Comparison of ENCODE assay signal across 25 mouse cellular contexts in the genomic region with DNA sequence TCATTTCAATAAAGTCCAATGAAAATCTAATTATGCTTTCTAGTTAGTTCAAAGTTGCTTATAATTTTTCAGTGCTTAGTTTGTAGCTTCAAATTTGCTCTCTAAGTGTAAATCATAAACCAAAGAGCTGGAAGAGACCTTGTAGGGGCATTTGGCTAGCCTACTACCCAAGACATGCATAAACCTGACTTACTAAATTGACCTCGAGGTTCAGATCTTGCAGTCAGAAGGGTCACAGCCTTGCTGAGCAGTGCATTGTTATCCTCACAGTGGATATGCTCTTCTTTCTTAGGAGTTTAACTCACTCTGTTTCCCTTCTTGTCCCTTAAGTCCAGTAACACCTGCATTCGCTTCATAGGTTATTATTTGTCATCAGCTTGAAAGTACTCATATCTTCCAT.
A peak's percentile ranks its signal among the peaks of the same experiment; 100 is the strongest.
DNase-seq lines count a peak whose midpoint lies in the region; ATAC-seq and TF ChIP-seq lines count a peak whose summit lies in the region.
"Had no signal": no experiment of that assay in that cellular context is flagged by ENCODE, and none has a peak within 500 bp of the region (broad histone marks: within the 10 kb centered on the region; RNA-seq: fewer than 3 reads in every experiment).

No protein-coding gene starts in this region.

- no peak for TF ChIP-seq EP300 in lung, postnatal 0 days (IDR thresholded peaks at IDR 0.05)

- H3K9me3 ChIP-seq in kidney, embryonic 16.5 days (ENCODE audit: low read length): no peaks in the 10 kb centered on the region
- no peaks in the 10 kb centered on the region for H3K9me3 ChIP-seq in lung, embryonic 16.5 days (ENCODE audit: control insufficient read depth, low read length)
- H3K9me3 ChIP-seq in lung, postnatal 0 days (ENCODE audit: low read length): no peaks in the 10 kb centered on the region
- H3K9me3 ChIP-seq: forebrain, embryonic 10.5 days; forebrain, embryonic 13.5 days; G1E; heart, embryonic 13.5 days had no signal

- ATAC-seq in kidney, embryonic 16.5 days (ENCODE audit: low FRiP score, low TSS enrichment): no peak
- no peak for ATAC-seq in lung, embryonic 16.5 days (ENCODE audit: low read depth)
- no peak for ATAC-seq in lung, postnatal 0 days
- ATAC-seq: forebrain, embryonic 13.5 days; forebrain, embryonic 16.5 days; hindbrain, postnatal 0 days; Patski had no signal

- no peaks in the 10 kb centered on the region for H3K36me3 ChIP-seq in kidney, embryonic 16.5 days (ENCODE audit: insufficient read depth, low read length)
- H3K36me3 ChIP-seq in lung, embryonic 16.5 days (ENCODE audit: control insufficient read depth, insufficient read depth, low read length): no peaks in the 10 kb centered on the region
- H3K36me3 ChIP-seq in lung, postnatal 0 days (ENCODE audit: insufficient read depth, low read length): no peaks in the 10 kb centered on the region
- H3K36me3 ChIP-seq: forebrain, embryonic 10.5 days; G1E; heart, embryonic 13.5 days had no signal

- no peak overlapping the region for H3K4me3 ChIP-seq in kidney, embryonic 16.5 days (ENCODE audit: low read length)
- no peak overlapping the region for H3K4me3 ChIP-seq in lung, embryonic 16.5 days (ENCODE audit: low read length)
- H3K4me3 ChIP-seq in lung, postnatal 0 days (ENCODE audit: low read depth, low read length): no peak overlapping the region
- H3K4me3 ChIP-seq: forebrain, embryonic 10.5 days; forebrain, embryonic 13.5 days; heart, embryonic 13.5 days had no signal

- H3K4me1 ChIP-seq in kidney, embryonic 16.5 days (ENCODE audit: insufficient read depth, low read length): 0 out of 2 replicates have a peak, but pooled peaks cover 3% of the 10 kb centered on the region
- H3K4me1 ChIP-seq in lung, embryonic 16.5 days (replicated peaks; ENCODE audit: control insufficient read depth, insufficient read depth, low read length): no peaks in the 10 kb centered on the region; the same call in 1 of the 2 replicates
- H3K4me1 ChIP-seq in lung, postnatal 0 days (ENCODE audit: insufficient read depth, low read depth, low read length): no peaks in the 10 kb centered on the region
- H3K4me1 ChIP-seq: forebrain, embryonic 10.5 days; forebrain, embryonic 13.5 days; heart, embryonic 13.5 days had no signal

- no peak for TF ChIP-seq CTCF in lung, postnatal 0 days (IDR thresholded peaks at IDR 0.05)

- H3K27ac ChIP-seq in kidney, embryonic 16.5 days (ENCODE audit: low read length): no peak overlapping the region
- peak overlapping the region; percentile 17; the same call in 1 of the 2 replicates for H3K27ac ChIP-seq in lung, embryonic 16.5 days (ENCODE audit: low read length)
- H3K27ac ChIP-seq in lung, postnatal 0 days (ENCODE audit: low read length): no peak overlapping the region
- H3K27ac ChIP-seq: forebrain, embryonic 10.5 days; forebrain, embryonic 13.5 days; heart, embryonic 13.5 days; hindbrain, embryonic 14.5 days; hindbrain, postnatal 0 days had no signal

- WGBS in kidney, embryonic 16.5 days: 69% methylated on average over 2 of the region's 2 CpGs
- WGBS in lung, embryonic 16.5 days: 67% methylated on average over 2 of the region's 2 CpGs
- WGBS in lung, postnatal 0 days: 61% methylated on average over 2 of the region's 2 CpGs

- H3K27me3 ChIP-seq in kidney, embryonic 16.5 days (ENCODE audit: insufficient read depth, low read length): no peaks in the 10 kb centered on the region
- no peaks in the 10 kb centered on the region for H3K27me3 ChIP-seq in lung, embryonic 16.5 days (ENCODE audit: control insufficient read depth, insufficient read depth, low read depth, low read length)
- no peaks in the 10 kb centered on the region for H3K27me3 ChIP-seq in lung, postnatal 0 days (replicated peaks; ENCODE audit: insufficient read depth, low read length)
- H3K27me3 ChIP-seq: CH12.LX; forebrain, embryonic 13.5 days; heart, embryonic 13.5 days; Patski had no signal

- DNase-seq in kidney, adult 11 months: peak; percentile 48
- DNase-seq in kidney, adult 9 months: peak; percentile 78
- DNase-seq in kidney, postnatal 4 days: no peak
- no peak for DNase-seq in lung, postnatal 0 days (ENCODE audit: low spot score)
- DNase-seq: adrenal gland, postnatal 10 days; adrenal gland, postnatal 36 days; B cell, adult 2 months; cerebellum, adult 18-20 months; cerebellum, adult 9-10 months; cerebellum, postnatal 14 days; gastrocnemius, postnatal 10 days; heart, adult 18-20 months; heart, postnatal 14 days; heart, postnatal 4 days had no signal

- H3K4me2 ChIP-seq in kidney, embryonic 16.5 days (replicated peaks; ENCODE audit: low read depth, low read length): no peak overlapping the region
- no peak overlapping the region for H3K4me2 ChIP-seq in lung, embryonic 16.5 days (ENCODE audit: low read depth, low read length)
- H3K4me2 ChIP-seq in lung, postnatal 0 days (replicated peaks; ENCODE audit: low read depth, low read length): no peak overlapping the region
- H3K4me2 ChIP-seq: forebrain, embryonic 13.5 days; heart, embryonic 13.5 days; hindbrain, embryonic 14.5 days had no signal

- H3K9ac ChIP-seq in kidney, embryonic 16.5 days (replicated peaks; ENCODE audit: low read length): no peak overlapping the region
- H3K9ac ChIP-seq in lung, embryonic 16.5 days (ENCODE audit: low read length): no peak overlapping the region
- H3K9ac ChIP-seq in lung, postnatal 0 days (replicated peaks; ENCODE audit: low read depth): no peak overlapping the region
- H3K9ac ChIP-seq: forebrain, embryonic 13.5 days; heart, embryonic 13.5 days; hindbrain, embryonic 14.5 days had no signal

Comparison
In these comparisons a context has a peak if more than half of its experiments do, and no peak if none do; other contexts are left out.
1. DNase-seq: peak in kidney, adult 11 months (single experiment) and kidney, adult 9 months (single experiment); none in kidney, postnatal 4 days (0 of 2) and lung, postnatal 0 days (single experiment).